Mouse (Mus musculus): ENCODE data around the gene Pawr.

The Pawr gene

GRCm38 (mm10) chr10:108359974-108360373 is 28.1 kb downstream of the Pawr start:
- no peak for DNase-seq

GRCm38 (mm10) chr10:108360801-108361200 is 28.9 kb downstream of the Pawr start:
- no peak for DNase-seq

GRCm38 (mm10) chr10:108361419-108362155 is 29.7 kb downstream of the Pawr start:
- DNase-seq = no peak

GRCm38 (mm10) chr10:108363932-108364331 is 32.0 kb downstream of the Pawr start:
- DNase-seq = no peak

- no peak for DNase-seq
Observed at GRCm38 (mm10) chr10:108364946-108365719, 33.2 kb downstream of the Pawr start.

DNA sequence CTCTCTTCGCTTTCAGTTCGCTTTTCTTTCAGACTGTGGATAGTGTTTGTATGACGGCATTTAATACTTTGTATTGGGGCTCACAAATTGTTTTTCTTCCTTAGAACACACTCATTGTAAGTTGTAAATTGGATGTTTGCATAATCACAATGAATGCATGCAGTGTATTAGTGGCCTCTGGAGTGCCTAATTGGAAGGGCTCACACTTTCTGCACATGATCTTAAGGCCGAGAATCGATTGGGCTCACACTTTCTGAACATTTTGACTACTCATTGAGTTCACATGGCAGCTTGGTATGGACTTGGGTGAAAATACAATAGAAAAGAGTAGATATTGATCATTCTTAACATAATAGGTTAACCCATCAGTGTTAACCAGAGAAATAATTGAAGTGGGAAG is 34.3 kb downstream of the Pawr start:
- no peak for DNase-seq

DNA sequence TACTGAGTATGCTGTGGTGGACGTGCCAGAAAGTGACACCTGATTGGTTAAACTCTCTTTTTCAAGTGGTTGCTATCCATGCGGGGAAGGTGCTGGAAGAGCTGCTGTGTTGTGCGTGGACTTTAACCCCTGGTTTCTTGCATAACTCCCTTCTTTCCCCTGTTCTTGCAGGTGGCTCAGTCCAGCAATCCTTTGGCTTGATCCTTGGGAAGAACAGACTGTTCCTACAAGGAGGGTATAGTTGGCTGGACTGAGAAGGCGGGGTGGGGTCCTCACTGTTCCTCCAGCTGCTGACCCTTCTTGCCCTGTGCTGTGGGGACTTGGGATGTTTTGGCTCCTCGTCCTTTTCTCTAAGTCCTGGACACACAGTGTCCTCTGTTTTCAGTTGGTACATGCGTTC is 36.4 kb downstream of the Pawr start:
- no peak for DNase-seq

DNA sequence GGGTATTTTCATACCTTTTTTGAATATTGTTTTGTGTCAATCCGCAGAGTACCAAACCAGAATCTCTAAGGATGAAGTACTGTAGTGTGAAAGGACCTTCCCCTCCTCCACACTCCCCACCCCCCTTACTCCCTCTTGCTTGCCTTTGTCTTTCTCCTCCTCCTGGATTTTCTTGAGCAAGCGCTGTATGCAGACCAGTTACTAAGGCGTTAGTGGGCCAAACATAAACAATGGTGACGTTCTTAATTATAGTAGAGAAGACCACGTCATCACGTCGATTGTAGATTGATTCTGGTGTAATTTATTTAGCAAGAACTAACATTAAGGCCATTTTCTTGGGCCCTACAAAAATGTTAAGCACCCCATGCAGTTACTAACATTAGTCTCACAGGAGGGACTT is 40.3 kb downstream of the Pawr start:
- no peak for DNase-seq

DNA sequence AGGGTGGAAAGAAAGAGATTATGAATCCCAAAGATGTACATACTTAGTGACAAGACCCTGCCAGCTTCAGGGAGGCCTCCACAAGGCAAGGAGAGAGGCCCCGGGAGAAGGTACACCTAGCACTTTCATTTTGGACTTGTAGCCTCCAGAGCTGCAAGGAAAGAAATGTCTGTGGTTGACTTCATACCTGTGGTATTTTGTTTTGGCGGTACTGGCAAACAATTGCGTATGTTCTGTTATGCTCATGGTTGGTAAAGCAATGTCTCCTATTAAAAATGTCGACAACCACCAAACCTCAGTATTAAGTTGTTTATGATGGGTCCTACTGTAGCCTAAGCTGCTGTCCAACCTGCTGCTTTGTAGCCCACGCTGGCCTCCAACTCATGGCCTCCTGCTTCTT is 40.9 kb downstream of the Pawr start:
- DNase-seq = no peak

GRCm38 (mm10) chr10:108375796-108376195 is 43.9 kb downstream of the Pawr start:
- DNase-seq = no peak

DNA sequence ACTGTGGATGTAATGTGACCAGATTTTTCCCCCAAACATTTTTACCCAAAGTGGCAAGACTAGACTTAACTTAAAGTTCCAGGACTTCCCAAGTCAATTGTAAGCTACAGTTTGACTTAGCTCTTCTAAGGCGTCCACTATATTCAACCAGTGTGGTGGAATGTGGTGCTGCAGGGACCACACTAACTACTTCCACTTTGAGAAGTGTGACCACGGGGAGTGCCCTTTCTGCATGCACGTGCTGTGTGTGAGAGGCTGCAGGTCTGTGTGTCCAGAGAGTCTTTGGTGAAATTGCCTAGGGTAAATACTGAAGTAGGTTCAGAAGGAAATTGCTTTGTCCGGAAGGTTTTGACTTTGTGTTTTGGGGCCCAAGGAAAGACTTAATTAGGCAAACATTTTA is 44.4 kb downstream of the Pawr start:
- DNase-seq = no peak

GRCm38 (mm10) chr10:108377369-108377768 is 45.4 kb downstream of the Pawr start:
- no peak for DNase-seq

GRCm38 (mm10) chr10:108378062-108378461 is 46.1 kb downstream of the Pawr start:
- DNase-seq = no peak

GRCm38 (mm10) chr10:108378479-108378878 is 46.6 kb downstream of the Pawr start:
- no peak for DNase-seq

DNA sequence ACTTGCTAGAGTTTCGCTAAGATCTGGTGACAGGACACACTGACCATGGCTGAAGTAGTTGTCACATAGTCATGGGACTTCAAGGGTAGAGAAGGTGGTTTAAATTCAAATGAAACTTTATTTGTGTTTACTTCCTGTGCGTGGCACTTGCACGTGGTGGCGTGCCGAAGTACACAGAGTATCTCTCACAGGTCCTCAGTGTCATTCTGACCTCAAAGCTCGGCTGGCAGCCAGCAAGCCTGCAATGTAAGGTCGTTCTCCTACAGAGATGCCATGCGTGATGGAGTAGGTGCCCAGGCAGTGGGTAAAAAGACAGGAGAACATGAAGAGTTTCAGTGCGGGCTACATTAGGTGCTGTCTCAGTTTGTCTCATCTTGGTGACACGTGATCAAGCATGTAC is 48.8 kb downstream of the Pawr start:
- DNase-seq = no peak

- DNase-seq = no peak
Observed at GRCm38 (mm10) chr10:108384153-108384769, 52.3 kb downstream of the Pawr start.

DNA sequence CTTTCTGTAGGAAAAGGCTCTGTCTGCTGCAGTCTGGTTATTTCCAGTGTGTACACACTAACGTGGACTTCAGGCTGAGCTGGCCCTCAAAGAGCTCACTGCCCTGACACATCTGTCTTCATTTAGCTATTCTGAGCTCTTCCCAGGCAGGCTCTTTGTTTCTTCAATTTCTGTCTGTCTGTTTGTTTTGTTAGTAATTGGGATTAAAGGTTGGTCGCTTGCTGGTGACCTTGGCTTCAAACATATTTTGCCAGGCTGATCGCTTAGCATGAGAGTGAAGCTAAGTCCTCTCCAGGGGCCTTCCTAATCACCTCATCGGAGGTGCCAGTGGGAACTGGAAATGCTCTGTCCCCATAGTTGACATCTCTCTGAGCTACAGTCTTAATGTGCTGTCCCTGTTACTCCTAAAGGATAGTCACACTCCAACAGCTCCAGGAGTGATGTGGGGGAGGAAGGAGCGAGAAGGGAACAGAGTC is 53.6 kb downstream of the Pawr start:
- no peak for DNase-seq

DNA sequence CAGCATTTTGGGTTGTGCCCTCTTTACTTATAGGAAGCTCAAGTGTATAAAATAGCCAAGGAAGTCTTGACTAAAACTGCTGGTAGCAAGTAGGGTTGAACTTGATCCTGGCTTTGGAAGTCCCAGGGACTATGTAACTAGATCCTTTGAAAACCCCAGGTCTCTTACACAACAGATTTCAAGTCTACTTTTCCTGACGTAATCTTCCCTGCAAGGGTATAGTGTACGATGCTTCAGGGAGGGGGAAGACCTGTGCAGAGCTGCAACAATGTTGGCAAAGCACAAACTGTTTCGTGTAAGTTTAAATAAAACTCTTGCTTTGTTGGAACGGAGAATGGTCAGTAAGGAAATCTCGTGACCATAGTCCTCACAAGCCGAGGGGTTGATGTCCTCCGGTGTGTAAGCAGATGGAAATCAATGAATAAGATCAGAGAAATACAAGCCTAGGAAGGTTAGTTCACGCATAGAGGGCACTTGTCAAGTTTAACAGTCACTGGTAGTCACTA is 56.5 kb downstream of the Pawr start:
- no peak for DNase-seq

- DNase-seq = no peak
Observed at GRCm38 (mm10) chr10:108389178-108389926, 57.4 kb downstream of the Pawr start.

DNA sequence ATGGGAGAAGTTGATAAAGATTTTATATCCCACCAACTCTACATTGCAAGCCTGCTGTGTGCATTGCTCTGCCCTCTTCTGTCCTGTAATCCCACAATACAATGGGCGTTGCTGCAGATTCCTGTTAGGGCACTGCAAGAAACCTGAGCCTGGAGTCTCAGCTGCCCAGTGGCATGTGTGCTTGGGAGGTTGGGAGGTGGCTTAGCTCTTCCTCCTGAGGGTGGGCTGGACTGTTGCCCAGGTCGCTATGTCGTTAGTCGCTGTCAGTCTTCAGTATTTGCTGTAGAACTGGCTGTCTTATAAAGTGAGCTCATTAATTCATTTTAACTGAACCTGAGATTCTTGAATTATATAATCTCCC is 58.0 kb downstream of the Pawr start:
- DNase-seq = no peak

DNA sequence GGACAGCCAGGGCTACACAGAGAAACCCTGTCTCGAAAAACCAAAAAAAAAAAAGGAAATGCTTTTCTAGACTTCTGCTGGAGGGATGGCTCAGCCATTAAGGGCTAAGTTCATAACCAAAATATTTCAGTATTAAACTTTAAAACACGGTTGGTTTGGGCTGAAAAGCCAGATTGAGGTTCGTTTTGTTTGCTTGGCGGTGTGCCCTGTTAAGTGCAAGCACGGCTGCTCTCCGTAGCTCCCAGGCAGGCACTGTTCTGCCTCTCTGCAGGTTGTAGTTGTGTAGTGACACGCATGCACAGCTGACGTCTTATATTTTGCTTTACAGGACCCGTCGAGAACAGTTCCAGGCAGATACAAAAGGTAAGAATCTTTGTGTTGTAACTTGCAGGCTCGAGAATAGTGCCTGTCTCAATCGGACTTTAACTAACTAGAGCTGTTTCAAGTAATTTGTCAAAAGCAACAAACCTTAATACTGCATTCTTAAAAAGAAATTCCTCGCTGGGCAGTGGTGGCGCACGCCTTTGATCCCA is 59.5 kb downstream of the Pawr start:
- DNase-seq = no peak

GRCm38 (mm10) chr10:108392151-108392550 is 60.2 kb downstream of the Pawr start:
- DNase-seq = no peak

DNA sequence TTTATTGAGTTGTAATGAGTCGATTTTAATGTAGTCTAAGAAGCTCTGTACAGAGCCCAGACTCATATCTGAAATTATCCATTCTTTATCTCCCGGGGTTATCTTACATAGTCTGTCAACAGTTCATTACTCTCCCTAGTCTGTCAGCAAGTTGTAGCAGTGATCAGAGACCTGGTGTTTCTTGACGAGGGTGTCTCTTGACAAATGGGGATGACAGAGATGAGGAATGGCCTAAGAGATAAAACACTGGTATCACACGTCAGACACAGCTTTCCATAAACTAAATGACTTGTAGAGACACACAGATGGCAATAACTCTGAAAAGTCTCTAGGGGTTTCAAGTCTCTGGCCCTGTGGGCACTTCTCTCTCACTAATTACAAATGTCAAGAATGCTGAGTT is 62.4 kb downstream of the Pawr start:
- no peak for DNase-seq
